Mouse (Mus musculus): ENCODE results near the gene Shroom3.
A peak's percentile ranks its signal among the peaks of the same experiment; 100 is the strongest.
"Not testable (repeated sequence)": the region's sequence is repeated elsewhere in the genome, so short reads cannot be mapped to it uniquely, and the experiment has no call there.

Gene Shroom3

GRCm38 (mm10) chr5:92895877-92896276 is 212.6 kb downstream of the Shroom3 start:
- no peak for DNase-seq (ENCODE audit: low read depth)

GRCm38 (mm10) chr5:92896725-92897280 is 213.6 kb downstream of the Shroom3 start:
- no peak for DNase-seq (ENCODE audit: low read depth)

DNA sequence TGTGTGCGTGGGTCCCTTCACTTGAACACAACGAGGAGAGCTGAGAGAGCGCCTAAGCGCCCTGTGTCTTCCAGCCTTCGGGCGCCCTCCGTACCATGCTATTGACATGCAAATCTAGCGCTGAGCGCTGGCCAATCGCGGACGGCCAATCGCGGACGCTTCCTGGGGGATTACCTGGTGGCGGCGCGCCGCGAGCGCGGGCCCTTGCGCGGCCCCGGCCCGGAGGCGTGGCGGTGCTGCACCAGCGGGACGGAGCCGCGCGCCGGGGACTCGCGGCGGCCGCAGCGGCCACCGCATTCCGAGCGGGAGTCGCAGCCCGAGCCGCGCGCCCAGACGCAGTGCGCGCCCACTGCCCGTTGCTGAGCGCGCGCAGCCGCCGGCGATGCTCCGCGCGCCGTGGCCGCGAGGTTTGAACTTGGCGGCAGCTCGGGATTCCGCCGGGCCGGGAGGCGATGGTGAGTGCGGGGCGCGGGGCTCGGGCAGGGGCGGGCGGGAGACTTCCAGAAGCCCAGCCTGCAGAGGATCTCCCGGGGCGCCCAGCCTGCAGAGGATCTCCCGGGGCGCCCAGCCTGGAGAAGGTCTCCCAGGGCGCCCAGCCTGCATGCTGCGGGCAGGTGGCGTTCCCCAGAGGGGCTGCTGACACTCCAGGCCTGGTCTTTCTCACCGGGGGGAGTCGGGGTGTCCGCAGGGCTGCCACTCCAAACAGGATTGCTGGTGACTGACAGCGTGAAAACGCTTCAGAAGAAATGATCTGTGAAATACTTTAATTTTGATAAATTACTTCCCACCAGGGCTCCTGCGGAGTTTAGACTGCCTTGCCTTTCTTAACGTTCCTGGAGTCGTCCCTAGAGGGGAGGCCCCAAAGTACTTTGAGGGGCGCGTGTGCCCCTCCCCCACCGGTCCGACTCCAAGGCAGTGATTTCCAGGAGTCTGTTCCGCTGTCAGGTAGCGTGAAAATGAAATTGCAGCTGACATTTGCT is 214.8 kb downstream of the Shroom3 start:
- DNase-seq (ENCODE audit: low read depth) = peak; percentile 47

DNA sequence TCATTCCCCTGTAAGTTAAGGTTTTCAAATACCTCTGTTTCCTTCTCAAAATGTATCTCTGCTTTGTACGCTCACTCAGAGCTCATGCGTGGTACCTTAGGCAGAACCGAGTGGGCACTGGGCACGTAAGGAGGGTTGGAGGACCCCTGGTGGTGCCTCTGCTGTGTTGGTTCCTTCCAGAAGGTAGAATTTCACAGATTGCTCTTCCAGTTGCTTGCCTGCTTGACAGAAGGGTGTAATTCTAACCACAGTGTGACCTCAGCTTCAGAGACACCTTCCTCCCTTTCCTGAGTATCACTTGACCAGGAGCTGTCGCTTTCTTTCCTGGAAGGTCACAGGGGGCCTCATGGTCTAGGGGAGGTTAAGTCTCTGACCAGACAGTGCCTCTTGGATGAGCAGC is 217.2 kb downstream of the Shroom3 start:
- no peak for DNase-seq (ENCODE audit: low read depth)

- no peak for DNase-seq (ENCODE audit: low read depth)
These were observed 218.6 kb downstream of the Shroom3 start for GRCm38 (mm10) chr5:92901870-92902269.

DNA sequence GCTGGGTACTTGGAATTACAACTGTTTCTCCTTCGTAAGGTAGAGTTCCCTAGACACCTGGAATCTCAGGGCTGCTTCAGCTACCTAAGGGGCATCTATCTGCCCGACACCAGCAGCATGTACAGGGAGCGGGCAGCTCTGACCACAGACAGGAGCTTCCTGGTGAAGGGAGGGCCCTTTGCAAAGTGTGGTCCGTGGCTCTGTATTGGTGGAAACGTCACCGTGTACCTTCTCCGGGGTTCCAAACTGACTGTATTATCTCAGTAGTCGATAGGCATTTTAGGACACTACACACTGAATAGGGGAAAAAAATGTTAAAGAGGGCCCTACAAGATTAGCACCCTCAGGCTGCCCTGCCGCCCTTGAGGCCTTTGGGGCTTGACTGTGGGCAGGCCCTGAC is 221.9 kb downstream of the Shroom3 start:
- no peak for DNase-seq (ENCODE audit: low read depth)

GRCm38 (mm10) chr5:92905594-92906008 is 222.4 kb downstream of the Shroom3 start:
- DNase-seq (ENCODE audit: low read depth) = no peak

DNA sequence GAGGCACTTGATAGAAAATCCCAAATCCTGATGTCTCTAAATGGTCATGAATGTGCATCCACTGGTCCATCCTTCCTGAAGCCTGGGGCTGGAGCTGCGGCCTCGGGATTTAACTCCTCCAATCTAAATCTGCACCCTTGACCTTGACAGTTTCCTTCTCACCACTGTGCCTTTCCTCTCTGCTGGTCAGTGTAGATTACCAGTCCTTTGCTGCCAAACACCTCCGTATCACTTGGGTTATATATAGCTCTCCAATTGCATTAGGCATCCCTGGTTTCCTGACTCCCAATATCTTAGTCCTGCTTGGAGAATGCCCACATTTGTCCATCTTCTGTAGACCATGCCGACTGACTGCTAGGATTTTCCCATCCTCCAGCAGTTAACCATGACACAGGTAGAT is 225.0 kb downstream of the Shroom3 start:
- DNase-seq (ENCODE audit: low read depth) = no peak

DNA sequence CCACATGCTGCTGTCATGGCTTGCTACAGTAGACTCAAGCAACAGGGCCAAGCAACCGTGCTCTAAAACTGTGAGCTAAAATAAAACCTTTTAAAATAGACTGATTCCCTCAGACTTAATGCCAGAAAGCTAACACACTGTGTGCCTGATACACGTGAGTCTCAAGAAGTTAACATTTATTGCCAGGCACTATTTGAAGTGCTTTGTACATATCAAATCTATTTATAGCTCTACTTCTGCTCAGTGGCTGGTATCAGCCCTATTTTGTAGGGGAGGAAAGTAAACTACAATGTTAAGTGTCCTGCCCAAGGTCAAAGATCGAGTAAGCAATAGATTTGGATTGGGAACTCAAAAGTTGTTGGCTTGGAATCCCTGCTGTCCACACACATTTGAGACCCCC is 227.6 kb downstream of the Shroom3 start:
- no peak for DNase-seq (ENCODE audit: low read depth)

GRCm38 (mm10) chr5:92915421-92915820 is 232.2 kb downstream of the Shroom3 start:
- no peak for DNase-seq (ENCODE audit: low read depth)

- no peak for DNase-seq (ENCODE audit: low read depth)
These were observed 234.5 kb downstream of the Shroom3 start for GRCm38 (mm10) chr5:92917755-92918154.

GRCm38 (mm10) chr5:92918170-92918569 is 234.9 kb downstream of the Shroom3 start:
- DNase-seq (ENCODE audit: low read depth) = no peak

GRCm38 (mm10) chr5:92918866-92919265 is 235.6 kb downstream of the Shroom3 start:
- no peak for DNase-seq (ENCODE audit: low read depth)

- DNase-seq (ENCODE audit: low read depth) = no peak
These were observed 236.2 kb downstream of the Shroom3 start for GRCm38 (mm10) chr5:92919390-92919789.

DNA sequence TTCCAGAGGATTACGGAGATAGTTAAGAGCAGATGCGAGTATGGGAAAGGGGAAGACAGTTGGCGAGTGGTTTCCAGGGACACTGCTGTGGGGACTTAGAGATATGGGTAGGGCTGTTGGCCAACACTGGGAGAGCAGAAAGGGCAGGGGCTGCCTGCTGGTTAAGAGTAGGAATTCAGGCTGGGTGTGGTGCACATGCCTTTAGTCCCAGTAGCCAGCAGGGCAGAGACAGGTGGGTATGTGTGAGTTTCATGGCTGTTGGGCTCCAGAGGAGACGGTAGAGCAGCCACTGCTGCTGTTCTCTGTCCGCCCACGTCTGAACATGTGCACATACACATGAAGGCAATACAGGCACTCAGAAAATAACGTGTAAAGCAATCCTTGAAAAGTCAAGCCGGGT is 237.7 kb downstream of the Shroom3 start:
- no peak for DNase-seq (ENCODE audit: low read depth)

- no peak for DNase-seq (ENCODE audit: low read depth)
These were observed 238.5 kb downstream of the Shroom3 start for GRCm38 (mm10) chr5:92921728-92922127.

- not testable (repeated sequence) for DNase-seq (ENCODE audit: low read depth)
These were observed 239.7 kb downstream of the Shroom3 start for GRCm38 (mm10) chr5:92922981-92923380.

DNA sequence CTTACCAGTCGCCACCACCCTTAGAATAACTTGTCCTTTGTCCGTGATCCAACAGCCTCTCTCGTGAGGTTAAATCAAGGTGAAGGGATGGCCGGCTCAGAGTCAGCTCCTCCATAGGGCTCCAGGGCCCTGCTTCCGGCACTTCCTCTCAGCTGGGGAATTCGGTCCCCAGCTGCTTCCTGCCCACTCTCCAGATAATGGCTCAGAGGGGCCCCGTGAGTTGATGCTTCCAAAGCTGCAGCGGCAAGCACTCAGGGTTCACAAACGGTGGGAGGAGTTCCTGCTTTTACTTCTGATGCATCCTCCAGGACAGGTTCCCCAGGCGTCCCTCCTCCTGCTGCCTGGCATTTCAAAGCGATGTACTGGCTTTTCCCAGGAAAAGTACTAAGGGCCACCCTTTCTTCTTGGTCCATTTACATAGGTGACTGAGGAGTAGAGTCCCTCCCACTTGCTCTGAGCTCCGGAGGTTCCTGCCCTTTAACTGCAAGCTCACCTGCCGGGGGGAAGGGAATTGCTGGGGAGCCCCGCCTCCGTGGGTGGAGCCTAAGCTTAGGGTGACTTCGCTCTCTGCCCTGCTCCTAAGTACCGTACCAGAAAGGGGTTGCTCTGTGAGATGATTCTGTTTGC is 241.7 kb downstream of the Shroom3 start:
- peak; percentile 21 for DNase-seq (ENCODE audit: low read depth)

- DNase-seq (ENCODE audit: low read depth) = no peak
These were observed 244.4 kb downstream of the Shroom3 start for GRCm38 (mm10) chr5:92927667-92928066.

GRCm38 (mm10) chr5:92930557-92930956 is 247.3 kb downstream of the Shroom3 start:
- DNase-seq (ENCODE audit: low read depth) = no peak

DNA sequence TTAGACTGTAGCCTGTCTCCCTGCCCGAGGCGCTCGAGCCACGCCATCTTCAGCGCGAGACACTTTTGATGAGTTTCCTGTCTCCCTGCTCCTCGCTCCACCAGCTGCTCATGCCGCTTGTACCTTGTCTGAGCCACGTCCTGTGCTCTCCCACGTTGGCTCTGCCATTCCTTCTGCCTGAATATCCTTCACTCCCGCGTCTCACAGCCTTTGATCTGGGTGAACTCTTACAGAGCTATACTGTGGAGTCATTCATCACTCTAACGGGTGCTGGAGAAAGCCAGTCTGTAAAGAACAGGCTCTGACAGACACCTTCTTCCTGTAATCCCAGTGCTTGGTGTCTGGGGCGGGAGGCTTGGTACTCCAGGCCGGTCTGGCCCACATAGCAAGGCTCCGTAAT is 248.1 kb downstream of the Shroom3 start:
- no peak for DNase-seq (ENCODE audit: low read depth)

GRCm38 (mm10) chr5:92933010-92933409 is 249.8 kb downstream of the Shroom3 start:
- no peak for DNase-seq (ENCODE audit: low read depth)

Data from induced T-regulatory cell, adult 2 months (primary cell).